Mouse (Mus musculus): ENCODE results near the gene Cachd1.

GRCm38 (mm10) chr4:100819238-100819637 lies 42.8 kb downstream of the Cachd1 start:
- no peak for TF ChIP-seq CTCF (IDR thresholded peaks at IDR 0.05; ENCODE audit: borderline replicate concordance, insufficient read depth, low read length)
- no peak for TF ChIP-seq POLR2A (IDR thresholded peaks at IDR 0.05; ENCODE audit: low read depth, low read length)

All from embryonic fibroblast, embryonic 13.5 days (primary cell).